Mouse (Mus musculus): ENCODE data around the gene Fbxl17.

DNA sequence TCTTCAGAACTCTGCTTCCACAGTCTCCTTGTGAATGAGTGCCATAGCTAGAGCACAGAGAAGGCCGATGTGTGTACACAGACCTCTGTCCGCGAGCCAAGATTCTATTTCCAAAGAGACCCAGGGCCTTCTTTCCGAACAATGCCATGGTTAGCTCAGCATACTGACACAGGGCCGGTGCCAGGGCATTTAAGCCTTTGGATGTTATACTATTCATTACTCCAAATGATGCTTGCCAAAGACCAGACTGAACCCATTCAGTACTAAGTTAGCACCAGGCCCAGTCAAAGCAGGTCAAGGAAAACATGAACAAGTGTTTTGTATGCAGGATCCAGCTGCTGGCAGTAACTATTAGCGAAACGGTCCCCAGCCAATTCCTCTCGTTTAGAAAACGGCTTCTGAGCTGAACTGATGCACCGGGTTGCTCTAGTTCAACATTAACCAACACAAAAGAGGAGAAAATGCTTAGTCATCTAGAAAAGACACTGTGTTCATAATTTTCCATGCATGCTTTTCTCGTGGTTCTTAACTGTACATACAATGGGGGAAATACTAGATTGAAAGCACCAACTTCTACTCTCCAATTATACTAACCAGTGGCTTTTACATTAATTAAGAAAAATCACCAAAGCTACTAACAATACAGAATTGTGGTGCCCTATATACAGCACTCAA, 214.4 kb downstream of the Fbxl17 start:
- TF ChIP-seq POLR2A (IDR thresholded peaks at IDR 0.05; ENCODE audit: control insufficient read depth, low read depth, low read length) (no peak), CTCF (IDR thresholded peaks at IDR 0.05; ENCODE audit: control insufficient read depth, insufficient read depth, insufficient replicate concordance, low read depth, low read length) (no peak)
